Mouse (Mus musculus): ENCODE data around the gene 4930469K13Rik. TPM values are rescaled to one million over a fixed set of nuclear protein-coding genes. Genes with fewer than 3 reads are reported as not detected.
A peak's percentile ranks its signal among the peaks of the same experiment; 100 is the strongest.

The 4930469K13Rik gene
- polyA plus RNA-seq, 1 experiment from 2014 or later: not detected

GRCm38 (mm10) chr11:34000416-34000815 is 97.9 kb downstream of the 4930469K13Rik start:
- Histone ChIP-seq H3K4me3 (ENCODE audit: low read depth, low read length) (no peak overlapping the region), H3K9me3 (replicated peaks; ENCODE audit: control insufficient read depth, low read length) (no peaks in the 10 kb centered on the region), H3K4me2 (ENCODE audit: low read depth, low read length) (no peak overlapping the region), H3K27ac (ENCODE audit: low read length) (no peak overlapping the region), H3K27me3 (ENCODE audit: control insufficient read depth, insufficient read depth, low read depth, low read length) (no peaks in the 10 kb centered on the region), H3K4me1 (ENCODE audit: control insufficient read depth, low read depth, low read length) (no peaks in the 10 kb centered on the region), H3K9ac (ENCODE audit: low read depth, low read length) (no peak overlapping the region), H3K36me3 (ENCODE audit: control insufficient read depth, insufficient read depth) (no peaks in the 10 kb centered on the region)
- WGBS (ENCODE audit: insufficient replicate concordance): 34% methylated on average over 3 of the region's 3 CpGs
- ATAC-seq (ENCODE audit: low read depth): no peak

DNA sequence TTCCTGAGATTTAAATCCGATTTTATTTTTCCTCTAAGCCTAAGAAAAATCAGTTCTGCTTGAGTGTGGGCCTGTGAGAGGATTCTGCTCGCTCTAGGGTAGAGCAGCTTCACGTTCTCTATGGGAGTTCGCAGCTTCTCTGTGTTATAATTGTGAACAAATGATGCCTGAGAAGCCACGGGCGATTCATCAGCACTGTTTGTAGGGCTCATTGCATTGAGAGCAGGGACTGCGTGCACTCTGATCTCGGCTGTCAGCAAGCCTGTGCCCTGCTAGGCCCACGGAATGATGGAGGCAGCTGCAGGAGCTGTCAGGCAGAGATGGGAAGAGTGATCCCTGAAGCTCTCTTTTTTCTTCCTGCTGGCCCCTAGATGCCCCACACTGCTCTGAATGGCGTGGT is 100.1 kb downstream of the 4930469K13Rik start:
- Histone ChIP-seq H3K9ac (ENCODE audit: low read depth, low read length) (no peak overlapping the region), H3K36me3 (ENCODE audit: control insufficient read depth, insufficient read depth) (no peaks in the 10 kb centered on the region), H3K27me3 (ENCODE audit: control insufficient read depth, insufficient read depth, low read depth, low read length) (no peaks in the 10 kb centered on the region), H3K4me2 (ENCODE audit: low read depth, low read length) (no peak overlapping the region), H3K4me3 (ENCODE audit: low read depth, low read length) (no peak overlapping the region), H3K27ac (ENCODE audit: low read length) (no peak overlapping the region), H3K4me1 (ENCODE audit: control insufficient read depth, low read depth, low read length) (no peaks in the 10 kb centered on the region; the same call in 1 of the 2 replicates), H3K9me3 (replicated peaks; ENCODE audit: control insufficient read depth, low read length) (no peaks in the 10 kb centered on the region)
- no peak for ATAC-seq (ENCODE audit: low read depth)
- 59% methylated on average over 10 of the region's 10 CpGs for WGBS (ENCODE audit: insufficient replicate concordance)

GRCm38 (mm10) chr11:33993496-33993895 is 104.9 kb downstream of the 4930469K13Rik start:
- Histone ChIP-seq H3K27ac (ENCODE audit: low read length) (no peak overlapping the region), H3K4me1 (ENCODE audit: control insufficient read depth, low read depth, low read length) (no peaks in the 10 kb centered on the region; the same call in 1 of the 2 replicates), H3K27me3 (ENCODE audit: control insufficient read depth, insufficient read depth, low read depth, low read length) (no peaks in the 10 kb centered on the region), H3K4me2 (ENCODE audit: low read depth, low read length) (no peak overlapping the region), H3K4me3 (ENCODE audit: low read depth, low read length) (no peak overlapping the region), H3K36me3 (ENCODE audit: control insufficient read depth, insufficient read depth) (no peaks in the 10 kb centered on the region), H3K9ac (ENCODE audit: low read depth, low read length) (no peak overlapping the region), H3K9me3 (replicated peaks; ENCODE audit: control insufficient read depth, low read length) (no peaks in the 10 kb centered on the region)
- WGBS (ENCODE audit: insufficient replicate concordance): 46% methylated on average over 5 of the region's 5 CpGs
- ATAC-seq (ENCODE audit: low read depth): no peak

GRCm38 (mm10) chr11:33992938-33993337 is 105.4 kb downstream of the 4930469K13Rik start, which contains the start of gene Kcnip1:
TSS of gene Kcnip1 (minus strand) at chr11:33993152.
- no peaks in the 10 kb centered on the region for H3K9me3 ChIP-seq (replicated peaks; ENCODE audit: control insufficient read depth, low read length)
- no peaks in the 10 kb centered on the region for H3K36me3 ChIP-seq (ENCODE audit: control insufficient read depth, insufficient read depth)
- no peak within 1 kb of the TSS for H3K9ac ChIP-seq (ENCODE audit: low read depth, low read length)
- no peak within 1 kb of the TSS for H3K4me2 ChIP-seq (ENCODE audit: low read depth, low read length)
- H3K4me1 ChIP-seq (ENCODE audit: control insufficient read depth, low read depth, low read length): no peaks in the 10 kb centered on the region; the same call in 1 of the 2 replicates
- no peak for ATAC-seq (ENCODE audit: low read depth)
- WGBS (ENCODE audit: insufficient replicate concordance): 25% methylated on average over 12 of the region's 12 CpGs
- no peaks in the 10 kb centered on the region for H3K27me3 ChIP-seq (ENCODE audit: control insufficient read depth, insufficient read depth, low read depth, low read length)
- H3K27ac ChIP-seq (ENCODE audit: low read length): no peak within 1 kb of the TSS
- no peak within 1 kb of the TSS for H3K4me3 ChIP-seq (ENCODE audit: low read depth, low read length)

DNA sequence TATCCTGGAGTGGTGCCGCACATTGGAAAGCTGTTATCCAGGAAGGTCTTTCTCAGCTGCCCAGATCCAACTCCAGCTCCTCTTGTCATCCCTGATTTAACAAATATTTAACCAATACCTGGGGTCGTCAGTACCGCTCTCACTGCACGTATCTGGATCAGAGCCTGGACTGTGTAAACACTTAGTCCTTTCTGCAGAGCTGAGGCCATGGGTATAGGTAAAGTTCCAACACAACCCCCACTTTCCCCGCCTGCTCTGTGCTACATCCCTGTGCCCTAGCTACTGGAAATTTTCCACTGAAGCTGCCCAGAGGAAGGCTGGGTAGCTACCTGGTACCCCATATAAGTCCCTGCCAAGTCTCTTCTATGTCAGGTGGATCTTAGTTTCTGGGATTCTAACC is 108.4 kb downstream of the 4930469K13Rik start:
- peak; percentile 84 for ATAC-seq (ENCODE audit: low read depth)
- 51% methylated on average over 5 of the region's 5 CpGs for WGBS (ENCODE audit: insufficient replicate concordance)
- no peak overlapping the region for H3K27ac ChIP-seq (ENCODE audit: low read length)

GRCm38 (mm10) chr11:33986525-33986924 is 111.8 kb downstream of the 4930469K13Rik start:
- no peak overlapping the region for H3K4me2 ChIP-seq (ENCODE audit: low read depth, low read length)
- ATAC-seq (ENCODE audit: low read depth): no peak

More for the DNA sequence above, 108.4 kb downstream of the 4930469K13Rik start:
- H3K9me3 ChIP-seq (replicated peaks; ENCODE audit: control insufficient read depth, low read length): no peaks in the 10 kb centered on the region
- H3K4me1 ChIP-seq (ENCODE audit: control insufficient read depth, low read depth, low read length): no peaks in the 10 kb centered on the region; the same call in 1 of the 2 replicates
- H3K9ac ChIP-seq (ENCODE audit: low read depth, low read length): no peak overlapping the region
- no peak overlapping the region for H3K4me3 ChIP-seq (ENCODE audit: low read depth, low read length)
- H3K4me2 ChIP-seq (ENCODE audit: low read depth, low read length): no peak overlapping the region
- H3K36me3 ChIP-seq (ENCODE audit: control insufficient read depth, insufficient read depth): no peaks in the 10 kb centered on the region
- no peaks in the 10 kb centered on the region for H3K27me3 ChIP-seq (ENCODE audit: control insufficient read depth, insufficient read depth, low read depth, low read length)

GRCm38 (mm10) chr11:33980146-33980545 is 118.2 kb downstream of the 4930469K13Rik start:
- 50% methylated on average over 4 of the region's 4 CpGs for WGBS (ENCODE audit: insufficient replicate concordance)

More at GRCm38 (mm10) chr11:33986525-33986924, 111.8 kb downstream of the 4930469K13Rik start:
- Histone ChIP-seq H3K36me3 (ENCODE audit: control insufficient read depth, insufficient read depth) (no peaks in the 10 kb centered on the region), H3K9me3 (replicated peaks; ENCODE audit: control insufficient read depth, low read length) (no peaks in the 10 kb centered on the region), H3K4me3 (ENCODE audit: low read depth, low read length) (no peak overlapping the region), H3K9ac (ENCODE audit: low read depth, low read length) (no peak overlapping the region), H3K4me1 (ENCODE audit: control insufficient read depth, low read depth, low read length) (no peaks in the 10 kb centered on the region), H3K27ac (ENCODE audit: low read length) (no peak overlapping the region), H3K27me3 (ENCODE audit: control insufficient read depth, insufficient read depth, low read depth, low read length) (no peaks in the 10 kb centered on the region)
- 13% methylated on average over 2 of the region's 2 CpGs for WGBS (ENCODE audit: insufficient replicate concordance)

DNA sequence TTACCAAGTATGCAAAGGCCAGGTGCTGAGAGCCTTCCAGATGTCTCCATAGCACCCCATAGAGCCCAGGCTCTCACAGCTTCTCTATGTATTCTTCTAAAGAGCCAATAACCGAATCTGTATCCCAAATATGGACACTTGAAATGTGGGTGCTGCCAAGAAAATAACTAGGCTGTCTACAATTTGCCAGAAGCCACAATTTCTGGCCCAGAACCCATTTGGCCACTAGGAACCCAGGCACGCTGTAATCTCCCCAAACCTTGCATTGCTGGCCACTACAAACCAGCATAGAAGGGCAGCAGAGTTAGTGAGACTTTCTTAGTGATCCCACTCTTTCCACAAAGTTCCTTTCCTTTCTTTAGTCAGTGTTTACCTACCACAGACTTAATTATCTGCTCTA is 123.2 kb downstream of the 4930469K13Rik start:
- Histone ChIP-seq H3K9ac (ENCODE audit: low read depth, low read length) (no peak overlapping the region), H3K36me3 (ENCODE audit: control insufficient read depth, insufficient read depth) (no peaks in the 10 kb centered on the region), H3K4me1 (ENCODE audit: control insufficient read depth, low read depth, low read length) (no peaks in the 10 kb centered on the region), H3K27ac (ENCODE audit: low read length) (no peak overlapping the region), H3K9me3 (replicated peaks; ENCODE audit: control insufficient read depth, low read length) (no peaks in the 10 kb centered on the region), H3K4me2 (ENCODE audit: low read depth, low read length) (no peak overlapping the region), H3K4me3 (ENCODE audit: low read depth, low read length) (no peak overlapping the region), H3K27me3 (ENCODE audit: control insufficient read depth, insufficient read depth, low read depth, low read length) (no peaks in the 10 kb centered on the region)
- ATAC-seq (ENCODE audit: low read depth): no peak
- WGBS (ENCODE audit: insufficient replicate concordance): 52% methylated on average over 2 of the region's 2 CpGs

More at GRCm38 (mm10) chr11:33980146-33980545, 118.2 kb downstream of the 4930469K13Rik start:
- no peak overlapping the region for H3K9ac ChIP-seq (ENCODE audit: low read depth, low read length)
- H3K27me3 ChIP-seq (ENCODE audit: control insufficient read depth, insufficient read depth, low read depth, low read length): no peaks in the 10 kb centered on the region
- no peak overlapping the region for H3K27ac ChIP-seq (ENCODE audit: low read length)
- ATAC-seq (ENCODE audit: low read depth): no peak
- no peak overlapping the region for H3K4me2 ChIP-seq (ENCODE audit: low read depth, low read length)
- H3K9me3 ChIP-seq (replicated peaks; ENCODE audit: control insufficient read depth, low read length): no peaks in the 10 kb centered on the region
- no peak overlapping the region for H3K4me3 ChIP-seq (ENCODE audit: low read depth, low read length)
- H3K36me3 ChIP-seq (ENCODE audit: control insufficient read depth, insufficient read depth): no peaks in the 10 kb centered on the region
- H3K4me1 ChIP-seq (ENCODE audit: control insufficient read depth, low read depth, low read length): no peaks in the 10 kb centered on the region

DNA sequence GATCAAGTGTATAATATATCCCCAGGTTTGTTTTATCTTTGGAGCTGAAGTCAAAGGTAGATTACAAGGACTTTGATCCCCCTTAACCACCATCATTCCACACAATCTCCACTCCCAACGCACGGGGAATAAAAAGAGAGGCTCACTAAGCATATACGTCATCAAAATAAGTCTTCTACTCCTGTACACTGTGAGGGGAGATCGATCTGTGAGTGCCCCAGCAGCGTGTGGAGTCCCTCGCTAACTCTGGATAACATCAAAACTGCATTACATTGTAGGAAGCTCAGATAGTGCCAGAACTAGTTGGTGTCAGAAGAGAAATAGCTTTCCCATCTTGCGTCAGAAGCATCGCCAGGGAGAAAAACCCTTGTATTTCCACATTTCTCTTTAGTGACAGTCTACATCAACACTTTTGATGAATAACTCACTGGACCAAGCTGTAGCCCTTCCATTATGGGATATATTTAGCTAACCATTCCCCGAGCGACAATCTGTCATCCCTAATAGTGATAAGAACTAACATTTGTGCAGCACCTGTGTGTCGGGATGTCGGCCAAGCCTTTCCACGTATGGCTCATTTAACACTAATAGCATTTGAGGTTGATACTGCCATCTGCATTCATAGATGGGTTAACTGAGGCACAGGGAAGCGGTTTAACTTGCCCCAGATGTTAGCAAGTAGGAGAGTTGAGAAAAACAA is 123.9 kb downstream of the 4930469K13Rik start:
- H3K27ac ChIP-seq (ENCODE audit: low read length): no peak overlapping the region
- H3K4me1 ChIP-seq (ENCODE audit: control insufficient read depth, low read depth, low read length): no peaks in the 10 kb centered on the region
- no peak overlapping the region for H3K9ac ChIP-seq (ENCODE audit: low read depth, low read length)
- no peaks in the 10 kb centered on the region for H3K27me3 ChIP-seq (ENCODE audit: control insufficient read depth, insufficient read depth, low read depth, low read length)
- H3K36me3 ChIP-seq (ENCODE audit: control insufficient read depth, insufficient read depth): no peaks in the 10 kb centered on the region
- no peak for ATAC-seq (ENCODE audit: low read depth)
- no peak overlapping the region for H3K4me3 ChIP-seq (ENCODE audit: low read depth, low read length)
- H3K4me2 ChIP-seq (ENCODE audit: low read depth, low read length): no peak overlapping the region
- H3K9me3 ChIP-seq (replicated peaks; ENCODE audit: control insufficient read depth, low read length): no peaks in the 10 kb centered on the region
- WGBS (ENCODE audit: insufficient replicate concordance): 65% methylated on average over 14 of the region's 14 CpGs
